Mouse (Mus musculus) spleen, adult 2 months (tissue): ENCODE data around the gene Ccm2l.

ENCODE experiments used
- CTCF ChIP-seq: fragments of 200-500 bp; IDR thresholded peaks from 2 replicates; pipeline ENCODE4 v1.5.1; 2011; ENCODE audit warnings: mild to moderate bottlenecking, inconsistent platforms; ENCODE audit not compliant: insufficient read depth, insufficient read length, insufficient replicate concordance; ENCODE audit errors: extremely low read depth
- POLR2A ChIP-seq: fragments of 200-500 bp; IDR thresholded peaks from 2 replicates; pipeline ENCODE4 v1.6.1; 2011; ENCODE audit warnings: low read depth, low read length, inconsistent platforms

DNA sequence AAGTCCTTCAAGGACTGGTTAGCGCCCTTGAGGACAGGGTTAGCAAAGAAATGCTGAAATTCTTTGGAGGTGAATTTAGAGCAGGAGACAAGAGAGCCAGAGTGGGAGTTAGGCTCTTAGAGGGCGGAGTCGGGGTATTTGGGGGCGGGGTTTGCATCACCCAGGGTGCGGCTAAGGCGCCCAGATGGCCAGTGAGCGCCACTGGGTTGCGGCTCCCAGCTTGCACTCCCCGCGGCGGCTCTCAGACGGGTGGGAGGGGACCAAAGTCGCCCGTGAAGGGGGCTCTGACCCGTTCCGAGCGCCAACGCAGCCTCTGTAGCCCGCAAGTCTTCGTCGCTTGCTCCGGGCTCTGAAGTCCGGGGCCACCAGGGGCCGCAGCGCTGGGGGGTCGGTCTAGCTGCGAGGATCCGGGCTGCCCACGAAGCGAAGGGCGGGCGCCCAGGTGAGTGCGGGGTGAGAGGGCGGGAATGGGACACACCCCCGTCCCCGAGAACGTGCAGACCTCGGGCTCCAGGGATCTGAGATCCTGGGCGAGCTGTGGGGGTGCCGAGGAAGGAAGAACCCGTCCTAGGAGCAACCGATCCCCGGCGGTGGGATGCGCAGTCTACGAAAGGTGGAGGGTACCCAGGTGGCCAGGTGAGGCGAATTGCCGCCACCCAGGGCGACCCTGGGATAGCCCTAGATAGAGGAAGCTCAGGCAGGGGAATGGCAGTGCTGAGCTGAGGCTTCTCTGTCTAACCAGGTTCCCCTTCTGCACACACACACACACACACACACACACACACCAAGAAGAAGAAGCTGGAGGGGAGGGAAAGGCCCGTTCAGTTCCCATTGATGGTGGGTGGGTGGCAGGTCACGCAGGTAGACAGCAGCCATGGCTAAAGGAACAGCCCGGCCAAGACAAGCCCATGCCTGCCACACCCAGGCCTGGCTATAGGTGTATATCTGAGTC, 42.8 kb downstream of the Ccm2l start, which contains the start of gene Hck:
- TF ChIP-seq CTCF (no peak), POLR2A (peak; percentile 33)
